Mouse (Mus musculus) G1E (cell line): ENCODE results near the gene Csf1.

ENCODE experiments used
- CTCF ChIP-seq: IDR thresholded peaks from 2 replicates; pipeline ENCODE4 v1.5.1; 2012; ENCODE audit warnings: low read depth, low read length, inconsistent platforms, mixed read lengths
- GATA1 ChIP-seq: IDR thresholded peaks from 2 replicates; pipeline ENCODE4 v1.6.1; 2012; ENCODE audit warnings: borderline replicate concordance, low read length, inconsistent platforms, mixed read lengths
- TAL1 ChIP-seq: conservative IDR thresholded peaks from 2 replicates; pipeline ENCODE4 v1.6.1; 2012; ENCODE audit warnings: low read depth, low read length, inconsistent platforms, mixed read lengths

DNA sequence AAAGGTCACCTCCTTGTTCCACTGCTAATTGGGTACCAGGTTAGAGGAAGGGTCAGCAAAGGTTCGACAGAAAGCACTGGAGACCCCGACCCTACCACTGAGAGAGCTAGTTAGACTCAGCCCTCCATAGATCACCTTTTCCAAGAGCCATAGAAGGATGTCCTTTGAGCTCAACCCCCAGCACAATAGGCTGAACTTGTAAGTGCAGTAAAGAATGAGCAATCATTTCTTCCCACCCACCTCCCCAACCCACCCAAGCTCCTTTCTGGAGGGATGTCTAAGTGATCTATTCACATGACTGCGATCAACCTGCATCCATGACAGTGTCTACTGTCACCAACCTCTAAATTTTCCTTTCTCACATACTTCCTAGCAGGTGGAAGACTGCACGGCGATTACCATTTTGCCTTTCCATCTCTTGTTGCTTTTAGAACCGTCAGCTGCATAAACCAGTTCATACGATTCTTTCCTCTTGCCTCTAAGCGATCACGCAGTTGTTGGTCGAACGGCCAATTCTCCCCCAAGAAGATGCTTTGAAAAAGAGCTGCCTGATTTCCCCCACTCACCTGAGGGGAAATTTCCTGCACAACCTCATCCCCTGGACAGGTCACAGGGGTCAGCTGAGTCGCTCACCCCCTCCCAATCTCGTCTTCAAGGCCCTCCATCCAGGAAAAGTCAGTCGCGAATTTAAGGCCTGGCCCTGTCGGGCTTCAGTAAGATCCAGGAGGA is 64.9 kb downstream of the Csf1 start:
- TF ChIP-seq CTCF (no peak), GATA1 (no peak), TAL1 (no peak)
